Comparison of ENCODE assay signal across 21 mouse cellular contexts in the genomic region with DNA sequence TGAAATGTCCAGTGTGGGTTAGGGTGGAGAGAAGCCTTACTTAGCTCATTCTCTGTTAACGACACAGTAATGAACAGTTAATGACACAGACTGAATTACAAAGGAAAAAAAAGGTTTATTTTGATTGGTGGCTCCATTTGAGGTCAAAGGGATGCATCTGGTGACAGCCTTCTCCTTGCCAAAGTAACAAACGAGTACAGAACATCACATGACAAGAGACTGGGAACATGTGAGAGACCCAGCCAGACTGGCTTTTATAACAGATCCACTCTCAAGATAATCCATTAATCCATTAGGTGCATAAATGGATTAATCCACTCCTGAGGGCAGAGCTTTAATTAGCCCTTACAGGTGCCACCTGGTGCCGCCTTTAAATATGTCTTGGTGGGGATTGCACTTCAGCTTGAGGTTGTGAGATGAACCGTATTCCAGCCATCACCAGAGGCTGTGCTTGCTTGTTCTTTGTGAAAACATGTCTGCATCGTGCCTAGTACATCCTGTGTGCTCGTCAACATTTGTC.
A peak's percentile ranks its signal among the peaks of the same experiment; 100 is the strongest.
DNase-seq lines count a peak whose midpoint lies in the region; ATAC-seq and TF ChIP-seq lines count a peak whose summit lies in the region.
"Had no signal": no experiment of that assay in that cellular context is flagged by ENCODE, and none has a peak within 500 bp of the region (broad histone marks: within the 10 kb centered on the region; RNA-seq: fewer than 3 reads in every experiment).

No protein-coding gene starts in this region.

- H3K4me2 ChIP-seq in hindbrain, embryonic 13.5 days: no peak overlapping the region
- H3K4me2 ChIP-seq in hindbrain, postnatal 0 days (ENCODE audit: low read depth, low read length): no peak overlapping the region
- no peak overlapping the region for H3K4me2 ChIP-seq in midbrain, embryonic 13.5 days (replicated peaks)
- H3K4me2 ChIP-seq in midbrain, embryonic 15.5 days: no peak overlapping the region
- H3K4me2 ChIP-seq: embryonic facial prominence, embryonic 13.5 days; hindbrain, embryonic 15.5 days had no signal

- H3K4me1 ChIP-seq in heart, embryonic 10.5 days: peaks cover 87% of the 10 kb centered on the region
- H3K4me1 ChIP-seq in hindbrain, embryonic 13.5 days (replicated peaks): peaks cover 37% of the 10 kb centered on the region
- H3K4me1 ChIP-seq in hindbrain, postnatal 0 days (ENCODE audit: insufficient read depth, low read length): no peaks in the 10 kb centered on the region
- H3K4me1 ChIP-seq in midbrain, embryonic 13.5 days (replicated peaks): peaks cover 43% of the 10 kb centered on the region
- H3K4me1 ChIP-seq in midbrain, embryonic 15.5 days: 0 out of 2 replicates have a peak, but pooled peaks cover 4% of the 10 kb centered on the region

- H3K4me3 ChIP-seq in heart, embryonic 10.5 days: no peak overlapping the region
- no peak overlapping the region for H3K4me3 ChIP-seq in hindbrain, embryonic 13.5 days
- H3K4me3 ChIP-seq in hindbrain, postnatal 0 days (ENCODE audit: low read length): no peak overlapping the region
- no peak overlapping the region for H3K4me3 ChIP-seq in midbrain, embryonic 13.5 days (replicated peaks)
- H3K4me3 ChIP-seq in midbrain, embryonic 15.5 days: no peak overlapping the region
- H3K4me3 ChIP-seq: embryonic facial prominence, embryonic 13.5 days; hindbrain, embryonic 15.5 days; megakaryocyte, embryonic 14.5 days had no signal

- H3K27me3 ChIP-seq in heart, embryonic 10.5 days (ENCODE audit: insufficient read depth, poor library complexity, severe bottlenecking): no peaks in the 10 kb centered on the region
- H3K27me3 ChIP-seq in hindbrain, embryonic 13.5 days: no peaks in the 10 kb centered on the region
- no peaks in the 10 kb centered on the region for H3K27me3 ChIP-seq in hindbrain, postnatal 0 days (ENCODE audit: insufficient read depth, low read length)
- no peaks in the 10 kb centered on the region for H3K27me3 ChIP-seq in midbrain, embryonic 13.5 days
- no peaks in the 10 kb centered on the region for H3K27me3 ChIP-seq in midbrain, embryonic 15.5 days (replicated peaks)
- H3K27me3 ChIP-seq: embryonic facial prominence, embryonic 13.5 days; hindbrain, embryonic 15.5 days; Patski had no signal

- ATAC-seq in hindbrain, embryonic 13.5 days (ENCODE audit: low FRiP score): peak; percentile 21; the same call in 1 of the 2 replicates
- no peak for ATAC-seq in hindbrain, postnatal 0 days
- peak; percentile 19; the same call in 1 of the 2 replicates for ATAC-seq in midbrain, embryonic 13.5 days
- ATAC-seq in midbrain, embryonic 15.5 days (replicated peaks): no peak
- ATAC-seq: intestine, postnatal 0 days; liver, postnatal 0 days; Patski had no signal

- no peaks in the 10 kb centered on the region for H3K9me3 ChIP-seq in heart, embryonic 10.5 days
- no peaks in the 10 kb centered on the region for H3K9me3 ChIP-seq in hindbrain, embryonic 13.5 days
- no peaks in the 10 kb centered on the region for H3K9me3 ChIP-seq in hindbrain, postnatal 0 days (ENCODE audit: low read length)
- no peaks in the 10 kb centered on the region for H3K9me3 ChIP-seq in midbrain, embryonic 13.5 days
- H3K9me3 ChIP-seq in midbrain, embryonic 15.5 days: no peaks in the 10 kb centered on the region
- H3K9me3 ChIP-seq: embryonic facial prominence, embryonic 13.5 days; hindbrain, embryonic 15.5 days; megakaryocyte, embryonic 14.5 days had no signal

- H3K36me3 ChIP-seq in heart, embryonic 10.5 days: no peaks in the 10 kb centered on the region
- no peaks in the 10 kb centered on the region for H3K36me3 ChIP-seq in hindbrain, embryonic 13.5 days
- H3K36me3 ChIP-seq in hindbrain, postnatal 0 days (ENCODE audit: insufficient read depth, low read length): no peaks in the 10 kb centered on the region
- H3K36me3 ChIP-seq in midbrain, embryonic 13.5 days: no peaks in the 10 kb centered on the region
- no peaks in the 10 kb centered on the region for H3K36me3 ChIP-seq in midbrain, embryonic 15.5 days (replicated peaks)
- H3K36me3 ChIP-seq: embryonic facial prominence, embryonic 13.5 days; hindbrain, embryonic 15.5 days had no signal

- peak overlapping the region; percentile 86; the same call in 1 of the 2 replicates for H3K27ac ChIP-seq in heart, embryonic 10.5 days
- H3K27ac ChIP-seq in hindbrain, embryonic 13.5 days: peak overlapping the region; percentile 23; the same call in 1 of the 2 replicates
- no peak overlapping the region for H3K27ac ChIP-seq in hindbrain, postnatal 0 days
- H3K27ac ChIP-seq in midbrain, embryonic 13.5 days: peak overlapping the region; percentile 40
- H3K27ac ChIP-seq in midbrain, embryonic 15.5 days: no peak overlapping the region
- H3K27ac ChIP-seq: embryonic facial prominence, embryonic 13.5 days; hindbrain, embryonic 15.5 days had no signal

- no peak for TF ChIP-seq CTCF in hindbrain, postnatal 0 days (IDR thresholded peaks at IDR 0.05; ENCODE audit: low read depth)

- no peak overlapping the region for H3K9ac ChIP-seq in hindbrain, embryonic 13.5 days
- H3K9ac ChIP-seq in hindbrain, postnatal 0 days (replicated peaks; ENCODE audit: low read length): no peak overlapping the region
- no peak overlapping the region for H3K9ac ChIP-seq in midbrain, embryonic 13.5 days (replicated peaks)
- no peak overlapping the region for H3K9ac ChIP-seq in midbrain, embryonic 15.5 days
- H3K9ac ChIP-seq: embryonic facial prominence, embryonic 13.5 days; hindbrain, embryonic 15.5 days; liver, postnatal 0 days had no signal

- WGBS in heart, embryonic 10.5 days: 73% methylated on average over 6 of the region's 6 CpGs
- WGBS in hindbrain, embryonic 13.5 days: 61% methylated on average over 6 of the region's 6 CpGs
- WGBS in hindbrain, postnatal 0 days: 54% methylated on average over 6 of the region's 6 CpGs
- 48% methylated on average over 6 of the region's 6 CpGs for WGBS in midbrain, embryonic 13.5 days
- WGBS in midbrain, embryonic 15.5 days: 43% methylated on average over 6 of the region's 6 CpGs

- intact Hi-C loops in heart, postnatal 36 days (cut with DNase I): loop anchor here (5.0 kb wide), 1 partner anchor 106 kb away; no protein-coding TSS in a partner anchor

- no peak for DNase-seq in heart, embryonic 10.5 days (ENCODE audit: low spot score)
- DNase-seq in heart, postnatal 36 days: no peak
- no peak for DNase-seq in hindbrain, postnatal 0 days (ENCODE audit: low spot score)
- DNase-seq in fat pad, adult 2 months (ENCODE audit: extremely low read depth, low read depth, low spot score): peak; percentile 87
- no peak for DNase-seq in cerebellum, adult 11 months
- DNase-seq: adrenal gland, postnatal 36 days; B cell, adult 2 months; cerebellum, adult 9-11 months; gastrocnemius, postnatal 14 days; liver, postnatal 0 days; lung, postnatal 14 days; right cerebral cortex, postnatal 25 days; thymus, postnatal 14 days had no signal

Comparison
In these comparisons a context has a peak if more than half of its experiments do, and no peak if none do; other contexts are left out.
1. H3K27ac ChIP-seq: peak in heart, embryonic 10.5 days (single experiment), hindbrain, embryonic 13.5 days (single experiment) and midbrain, embryonic 13.5 days (single experiment); none in hindbrain, postnatal 0 days (single experiment) and midbrain, embryonic 15.5 days (single experiment).
2. ATAC-seq: peak in hindbrain, embryonic 13.5 days (single experiment) and midbrain, embryonic 13.5 days (single experiment); none in hindbrain, postnatal 0 days (single experiment) and midbrain, embryonic 15.5 days (single experiment).